Mouse (Mus musculus) cerebellum, postnatal 4 days (tissue): ENCODE data around the gene Wdr18.
A peak's percentile ranks its signal among the peaks of the same experiment; 100 is the strongest.

Experiments used
- DNase-seq, 2 experiments: peaks; one replicate each; pipeline ENCODE4 v3.0.0; 2022; ENCODE audit warnings: low spot score in 2 of 2, mixed read lengths in 1 of 2

Wdr18 gene

GRCm38 (mm10) chr10:79996272-79997033 is 36.5 kb downstream of the Wdr18 start, which contains the start of gene Abca7:
TSS of gene Abca7 (plus strand) at chr10:79996494.
- peak; percentile 98 to 99 for DNase-seq

GRCm38 (mm10) chr10:79997034-79997760 is 37.2 kb downstream of the Wdr18 start:
- DNase-seq, result peak in 1 of 2 experiments; percentile 72

- DNase-seq, result peak in 1 of 2 experiments; percentile 66
Measured at GRCm38 (mm10) chr10:79997819-79998218, 37.9 kb downstream of the Wdr18 start.

- DNase-seq, result no peak
Measured at GRCm38 (mm10) chr10:80001945-80002344, 42.0 kb downstream of the Wdr18 start.

- no peak for DNase-seq
Measured at GRCm38 (mm10) chr10:80002829-80003228, 42.9 kb downstream of the Wdr18 start.

- DNase-seq, result no peak
Measured at GRCm38 (mm10) chr10:80003374-80004232, 43.7 kb downstream of the Wdr18 start.

GRCm38 (mm10) chr10:80004233-80004705 is 44.3 kb downstream of the Wdr18 start:
- DNase-seq, result no peak

GRCm38 (mm10) chr10:80011740-80012139 is 51.8 kb downstream of the Wdr18 start:
- DNase-seq, result no peak

GRCm38 (mm10) chr10:80013609-80014008 is 53.7 kb downstream of the Wdr18 start:
- DNase-seq, result no peak

GRCm38 (mm10) chr10:80014484-80015290 is 54.7 kb downstream of the Wdr18 start:
- DNase-seq, result no peak

- no peak for DNase-seq
Measured at GRCm38 (mm10) chr10:80015583-80015982, 55.6 kb downstream of the Wdr18 start.

- no peak for DNase-seq
Measured at GRCm38 (mm10) chr10:80016511-80016910, 56.6 kb downstream of the Wdr18 start, which contains the start of gene Arhgap45. TSS of gene Arhgap45 (plus strand) at chr10:80016653.

GRCm38 (mm10) chr10:80016931-80017330 is 57.0 kb downstream of the Wdr18 start:
- DNase-seq, result no peak

GRCm38 (mm10) chr10:80017361-80017760 is 57.4 kb downstream of the Wdr18 start:
- DNase-seq, result no peak

GRCm38 (mm10) chr10:80017771-80018170 is 57.8 kb downstream of the Wdr18 start:
- DNase-seq, result no peak

GRCm38 (mm10) chr10:80018739-80019297 is 58.9 kb downstream of the Wdr18 start:
- DNase-seq, result no peak

- DNase-seq, result no peak
Measured at GRCm38 (mm10) chr10:80019471-80020131, 59.6 kb downstream of the Wdr18 start.
